Mouse (Mus musculus): Measurements from ENCODE around the gene Tmed1.
"Not testable (repeated sequence)": the region's sequence is repeated elsewhere in the genome, so short reads cannot be mapped to it uniquely, and the experiment has no call there.

The Tmed1 gene

GRCm38 (mm10) chr9:21509772-21510688 is at the start of gene Tmed1:
TSS of gene Tmed1 (minus strand) at chr9:21510252.
- peak; percentile 97 for DNase-seq (ENCODE audit: low spot score)

- no peak for DNase-seq (ENCODE audit: low spot score)
Observed at GRCm38 (mm10) chr9:21559151-21559550, 49.1 kb upstream of the Tmed1 start.

GRCm38 (mm10) chr9:21558366-21558765 is 48.3 kb upstream of the Tmed1 start:
- DNase-seq (ENCODE audit: low spot score): peak; percentile 20

GRCm38 (mm10) chr9:21557556-21557955 is 47.5 kb upstream of the Tmed1 start:
- no peak for DNase-seq (ENCODE audit: low spot score)

- no peak for DNase-seq (ENCODE audit: low spot score)
Observed at GRCm38 (mm10) chr9:21556996-21557395, 46.9 kb upstream of the Tmed1 start.

DNA sequence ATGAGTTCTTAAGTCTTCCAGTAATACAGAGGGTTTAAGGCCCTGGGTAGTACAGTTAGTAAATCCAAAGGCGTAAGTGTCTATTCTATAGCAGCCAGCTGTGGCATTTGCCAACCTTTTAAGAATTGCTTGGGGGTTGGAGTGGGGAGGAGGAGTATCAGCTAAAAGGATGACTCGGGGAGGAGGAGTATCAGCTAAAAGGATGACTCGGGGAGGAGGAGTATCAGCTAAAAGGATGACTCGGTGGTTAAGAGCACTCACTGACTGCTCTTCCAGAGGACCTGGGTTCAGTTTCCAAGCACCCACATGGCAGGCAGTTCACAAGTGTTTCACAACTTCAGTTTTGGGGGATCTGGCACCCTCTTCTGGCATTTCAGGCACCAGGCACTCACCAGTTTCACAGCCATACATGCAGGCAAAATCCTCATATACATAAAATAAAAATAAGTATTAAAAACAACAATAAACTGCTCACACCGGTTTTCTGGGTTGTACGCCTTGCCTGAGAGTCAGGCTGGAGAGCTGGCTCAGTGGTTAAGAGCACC is 45.2 kb upstream of the Tmed1 start:
- no peak for DNase-seq (ENCODE audit: low spot score)

- no peak for DNase-seq (ENCODE audit: low spot score)
Observed at GRCm38 (mm10) chr9:21553607-21554273, 43.7 kb upstream of the Tmed1 start.

GRCm38 (mm10) chr9:21551049-21551448 is 41.0 kb upstream of the Tmed1 start:
- no peak for DNase-seq (ENCODE audit: low spot score)

DNA sequence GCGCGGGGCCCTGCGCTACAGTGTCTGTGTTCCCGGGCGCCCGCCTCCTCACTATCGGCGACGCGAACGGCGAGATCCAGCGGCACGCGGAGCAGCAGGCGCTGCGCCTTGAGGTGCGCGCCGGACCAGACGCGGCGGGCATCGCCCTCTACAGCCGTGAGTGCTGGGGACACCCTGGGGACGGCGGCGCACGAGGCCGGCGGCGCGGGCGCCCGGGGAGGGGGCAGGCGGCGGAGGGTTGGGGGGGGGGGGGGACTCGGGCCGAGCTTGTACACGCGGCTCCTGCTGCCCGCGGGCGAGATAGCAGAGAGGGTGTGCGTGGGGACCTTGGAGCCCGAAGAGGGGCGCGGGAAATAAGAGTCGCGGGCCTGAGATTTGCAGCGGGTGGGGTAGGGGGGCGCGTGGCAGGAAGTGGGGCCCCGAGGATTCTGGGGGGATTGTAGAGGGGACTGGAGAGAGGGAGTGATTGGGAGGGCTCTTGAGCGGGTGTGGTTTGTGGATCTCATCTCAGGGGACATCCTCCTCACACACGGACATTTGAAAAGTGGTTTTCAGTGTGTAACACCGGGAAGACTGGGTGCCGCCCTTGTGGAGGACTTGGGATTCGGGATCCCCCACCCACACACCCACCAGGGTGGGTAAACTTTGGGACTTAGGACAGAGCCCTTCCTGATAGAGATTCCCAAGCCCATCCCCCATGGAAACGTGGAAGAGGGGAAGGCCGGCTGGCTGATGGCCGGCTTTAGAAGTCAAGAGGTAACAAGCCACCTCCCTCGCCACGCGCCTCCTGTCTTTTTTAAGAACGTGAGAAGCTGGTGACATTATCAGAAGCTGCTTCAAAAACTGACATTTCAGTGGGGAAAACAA is 37.3 kb upstream of the Tmed1 start:
- DNase-seq (ENCODE audit: low spot score): peak; percentile 74

DNA sequence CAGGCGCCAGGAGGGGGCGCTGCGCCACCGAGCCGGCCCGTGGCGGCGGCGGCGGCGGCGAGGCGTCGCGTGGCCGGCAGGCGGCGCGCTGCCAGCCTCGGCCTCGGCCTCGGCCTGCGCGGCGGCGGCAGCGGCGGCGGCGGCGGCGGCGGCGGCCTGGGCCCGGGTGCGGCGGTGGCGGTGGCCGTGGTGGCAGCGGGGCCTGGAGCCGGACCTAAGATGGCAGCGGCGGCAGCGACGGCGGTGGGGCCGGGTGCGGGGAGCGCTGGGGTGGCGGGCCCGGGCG is 36.7 kb upstream of the Tmed1 start, which contains the start of gene Carm1:
Gene Carm1, plus strand, starts transcription at position 106 of the 286 bp plus-strand sequence.
- no peak for DNase-seq (ENCODE audit: low spot score)

- peak; percentile 99 for DNase-seq (ENCODE audit: low spot score)
Observed at GRCm38 (mm10) chr9:21545916-21546788, 36.1 kb upstream of the Tmed1 start.

DNA sequence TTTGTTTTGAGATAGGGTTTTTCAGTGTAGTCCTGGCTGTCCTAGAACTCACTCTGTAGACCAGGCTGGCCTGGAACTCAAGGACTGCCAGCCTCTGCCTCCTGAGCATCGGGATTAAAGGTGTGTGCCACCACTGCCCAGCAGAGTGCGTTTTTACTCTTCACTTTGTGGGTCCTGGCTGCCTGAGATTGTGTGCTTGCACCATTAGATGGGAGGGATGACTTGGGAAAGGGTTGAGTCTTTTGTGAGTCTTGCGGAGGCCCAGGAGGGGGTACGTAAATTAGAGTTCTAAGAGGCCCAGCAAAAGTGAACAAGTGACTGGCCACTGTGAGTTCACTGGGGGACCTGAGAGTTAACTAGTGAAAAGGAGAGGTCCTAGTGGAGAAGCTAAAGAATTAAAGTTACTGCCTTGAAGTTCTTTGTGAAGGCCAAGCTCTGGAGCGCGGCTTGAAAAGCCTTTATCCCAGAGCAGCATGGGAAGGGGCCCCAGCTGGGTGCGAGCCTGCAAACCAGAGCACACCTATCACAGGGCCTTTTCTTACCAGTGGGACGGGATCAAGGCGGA is 35.4 kb upstream of the Tmed1 start:
- DNase-seq (ENCODE audit: low spot score): peak; percentile 83

- not testable (repeated sequence) for DNase-seq (ENCODE audit: low spot score)
Observed at GRCm38 (mm10) chr9:21542001-21542400, 31.9 kb upstream of the Tmed1 start.

- no peak for DNase-seq (ENCODE audit: low spot score)
Observed at GRCm38 (mm10) chr9:21539981-21540753, 30.1 kb upstream of the Tmed1 start.

GRCm38 (mm10) chr9:21537009-21537408 is 27.0 kb upstream of the Tmed1 start:
- DNase-seq (ENCODE audit: low spot score): no peak

- DNase-seq (ENCODE audit: low spot score): no peak
Observed at GRCm38 (mm10) chr9:21536501-21536900, 26.4 kb upstream of the Tmed1 start.

GRCm38 (mm10) chr9:21527917-21528324 is 17.9 kb upstream of the Tmed1 start:
- DNase-seq (ENCODE audit: low spot score): no peak

DNA sequence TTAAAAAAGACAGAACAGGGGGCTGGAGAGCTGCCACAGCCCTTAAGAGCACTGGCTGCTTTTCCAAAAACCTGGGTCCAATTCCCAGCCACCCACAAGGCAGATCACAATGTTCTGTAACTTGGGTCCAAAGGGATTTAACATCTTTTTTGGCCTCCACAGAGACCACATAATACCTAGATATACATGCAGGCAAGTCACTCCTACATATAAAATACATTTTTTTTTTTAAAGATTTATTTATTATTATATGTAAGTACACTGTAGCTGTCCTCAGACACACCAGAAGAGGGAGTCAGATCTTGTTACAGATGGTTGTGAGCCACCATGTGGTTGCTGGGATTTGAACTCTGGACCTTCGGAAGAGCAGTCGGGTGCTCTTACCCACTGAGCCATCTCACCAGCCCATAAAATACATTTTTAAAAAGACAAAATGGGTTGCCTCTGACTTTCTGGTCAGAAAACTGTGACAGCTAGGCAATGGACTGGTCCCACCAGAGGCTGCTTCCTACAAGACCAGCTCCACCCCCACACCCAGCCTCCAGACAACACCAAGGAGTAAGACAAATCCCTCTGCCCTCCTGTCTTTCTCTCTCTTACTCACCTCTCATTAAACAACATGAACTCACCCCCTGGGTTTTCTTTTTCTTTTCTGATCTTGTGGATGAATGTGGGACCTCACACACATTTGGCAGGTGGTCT is 17.2 kb upstream of the Tmed1 start:
- no peak for DNase-seq (ENCODE audit: low spot score)

DNA sequence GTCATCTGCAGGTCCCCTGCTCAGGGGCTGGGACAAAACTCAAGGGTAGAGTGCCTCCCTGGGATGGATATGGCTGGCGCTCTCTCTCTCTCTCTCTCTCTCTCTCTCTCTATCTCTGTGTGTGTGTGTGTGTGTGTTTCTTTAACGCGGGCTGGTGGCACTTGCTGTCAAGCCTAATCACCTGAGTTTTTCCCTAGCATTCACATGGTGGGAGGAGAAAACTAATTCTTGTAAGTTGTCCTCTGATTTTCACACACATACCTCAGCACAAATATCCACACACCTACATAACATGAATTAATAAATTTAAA is 16.5 kb upstream of the Tmed1 start:
- no peak for DNase-seq (ENCODE audit: low spot score)
